13 mouse cellular contexts compared by ENCODE assay signal in genomic region chr8:122852546-122852905, GRCm38 (mm10). TPM values are rescaled to one million over a fixed set of nuclear protein-coding genes. Genes with fewer than 3 reads are reported as not detected.
DNase-seq lines count a peak whose midpoint lies in the region; ATAC-seq and TF ChIP-seq lines count a peak whose summit lies in the region.
"Had no signal": no experiment of that assay in that cellular context is flagged by ENCODE, and none has a peak within 500 bp of the region (broad histone marks: within the 10 kb centered on the region; RNA-seq: fewer than 3 reads in every experiment).

No protein-coding gene starts in this region.

- 0 out of 2 replicates have a peak, but pooled peaks cover 4% of the 10 kb centered on the region for H3K27me3 ChIP-seq in limb, embryonic 13.5 days
- peaks cover 17% of the 10 kb centered on the region for H3K27me3 ChIP-seq in limb, embryonic 10.5 days (ENCODE audit: low read depth, poor library complexity, severe bottlenecking)
- H3K27me3 ChIP-seq in myocyte (ENCODE audit: control insufficient read depth, insufficient read depth, insufficient read length), result no peaks in the 10 kb centered on the region

- H3K79me2 ChIP-seq in myocyte (ENCODE audit: control insufficient read depth, insufficient read depth), result peaks cover 55% of the 10 kb centered on the region

- ATAC-seq in limb, embryonic 13.5 days (ENCODE audit: low FRiP score, low read depth), result no peak
- ATAC-seq: CD4-positive, CD25-positive, alpha-beta regulatory T cell, adult 4 months had no signal

- H3K4me1 ChIP-seq in limb, embryonic 13.5 days, result peaks cover 20% of the 10 kb centered on the region
- peaks cover 56% of the 10 kb centered on the region for H3K4me1 ChIP-seq in limb, embryonic 10.5 days

- TF ChIP-seq POLR2A in myocyte (IDR thresholded peaks at IDR 0.05; ENCODE audit: insufficient read length, low read depth), result no peak

- H3K9ac ChIP-seq in limb, embryonic 13.5 days, result no peak overlapping the region
- H3K9ac ChIP-seq: forebrain, embryonic 13.5 days; heart, embryonic 13.5 days; hindbrain, embryonic 14.5 days had no signal

- 0 out of 2 replicates have a peak overlapping the region, but pooled peaks have one; percentile 5 for H3K4me2 ChIP-seq in limb, embryonic 13.5 days (replicated peaks)
- peak overlapping the region; percentile 99 for H3K4me2 ChIP-seq in myocyte (ENCODE audit: low read depth)
- H3K4me2 ChIP-seq: forebrain, embryonic 13.5 days; heart, embryonic 13.5 days; hindbrain, embryonic 14.5 days had no signal

- 50% methylated on average over 1 of the region's 1 CpGs for WGBS in limb, embryonic 13.5 days
- 53% methylated on average over 1 of the region's 1 CpGs for WGBS in limb, embryonic 10.5 days

- H3K27ac ChIP-seq in limb, embryonic 13.5 days, result no peak overlapping the region
- H3K27ac ChIP-seq in limb, embryonic 10.5 days, result no peak overlapping the region
- H3K27ac ChIP-seq: forebrain, embryonic 13.5 days; heart, adult 2 months; heart, embryonic 13.5 days; hindbrain, embryonic 14.5 days had no signal

- H3K36me3 ChIP-seq in limb, embryonic 13.5 days, result no peaks in the 10 kb centered on the region
- H3K36me3 ChIP-seq in limb, embryonic 10.5 days, result no peaks in the 10 kb centered on the region
- peaks cover 28% of the 10 kb centered on the region for H3K36me3 ChIP-seq in myocyte (ENCODE audit: control insufficient read depth, insufficient read depth)
- H3K36me3 ChIP-seq: forebrain, embryonic 10.5 days; heart, embryonic 10.5 days; heart, embryonic 13.5 days had no signal

- peak; percentile 94 for DNase-seq in cerebellum, adult 9-10 months
- no peak for DNase-seq in cerebellum, adult 11-12 months
- no peak for DNase-seq in limb, embryonic 10.5 days (ENCODE audit: low spot score)
- no peak for DNase-seq in right cerebral cortex, postnatal 36 days (ENCODE audit: low spot score in 2 of 2)
- DNase-seq: heart, adult 2 months had no signal

- H3K9me3 ChIP-seq in limb, embryonic 13.5 days, result no peaks in the 10 kb centered on the region
- H3K9me3 ChIP-seq in limb, embryonic 10.5 days (replicated peaks), result no peaks in the 10 kb centered on the region
- H3K9me3 ChIP-seq: forebrain, embryonic 10.5 days; forebrain, embryonic 13.5 days; heart, embryonic 10.5 days; heart, embryonic 13.5 days had no signal

- no peak overlapping the region for H3K4me3 ChIP-seq in limb, embryonic 13.5 days
- H3K4me3 ChIP-seq in limb, embryonic 10.5 days, result no peak overlapping the region
- H3K4me3 ChIP-seq in myocyte, result peak overlapping the region; percentile 95
- H3K4me3 ChIP-seq: forebrain, embryonic 10.5 days; forebrain, embryonic 13.5 days; heart, adult 2 months; heart, embryonic 10.5 days; heart, embryonic 13.5 days had no signal

- H3ac ChIP-seq in myocyte (ENCODE audit: control insufficient read depth, insufficient read length), result peak overlapping the region; percentile 6

TF ChIP-seq in myocyte, 11 proteins besides CTCF, POLR2A, EP300 and RAD21:
- TF ChIP-seq POLR2AphosphoS2 (IDR thresholded peaks at IDR 0.05; ENCODE audit: insufficient read length, low read depth) (no peak), E2F4 (IDR thresholded peaks at IDR 0.05; ENCODE audit: insufficient read depth) (no peak), SRF (IDR thresholded peaks at IDR 0.05; ENCODE audit: control insufficient read depth, insufficient read length, low read depth) (no peak), MYOG (IDR thresholded peaks at IDR 0.05; ENCODE audit: control insufficient read depth in 1 of 3, insufficient read depth in 1 of 3, insufficient read length in 2 of 3, low read depth in 2 of 3) (no peak), MYOD1 (IDR thresholded peaks at IDR 0.05; ENCODE audit: control insufficient read depth in 1 of 3, insufficient read length in 2 of 3, low read depth in 2 of 3) (no peak), REST (IDR thresholded peaks at IDR 0.05; ENCODE audit: insufficient read depth, insufficient read length) (no peak), MAX (IDR thresholded peaks at IDR 0.05; ENCODE audit: low read depth) (no peak), USF1 (IDR thresholded peaks at IDR 0.05; ENCODE audit: low read depth) (no peak), TCF12 (IDR thresholded peaks at IDR 0.05; ENCODE audit: insufficient read depth, poor library complexity, severe bottlenecking) (no peak), TCF3 (IDR thresholded peaks at IDR 0.05; ENCODE audit: insufficient read length, low read depth) (no peak), CEBPB (IDR thresholded peaks at IDR 0.05; ENCODE audit: insufficient read depth, poor library complexity, severe bottlenecking) (no peak)

RNA-seq across cellular contexts. Expression of gene Cdh15, which starts 4.8 kb away (rescaled TPM):
- 27.2 and 28.6 TPM in 2 replicates for polyA plus RNA-seq in limb, embryonic 13.5 days (2015; fragmentation: Nextera tagmentation; extraction: Ambion mirVana)
- 1.8 and 6.3 TPM in 2 replicates for polyA plus RNA-seq in limb, embryonic 10.5 days (2016; fragmentation: Nextera tagmentation; extraction: Ambion mirVana)
- polyA plus RNA-seq in myocyte (2012; fragmentation: generic; extraction: Trizol), result 401 TPM
- polyA plus RNA-seq: heart, adult 2 months had no signal

Comparison
In these comparisons a context has a peak if more than half of its experiments do, and no peak if none do; other contexts are left out.
1. RNA of gene Cdh15, which starts 4.8 kb away (polyA plus RNA-seq): 401 TPM in myocyte (single experiment); 27.2 to 28.6 TPM in limb, embryonic 13.5 days and 1.8 to 6.3 TPM in limb, embryonic 10.5 days; every median in the first group is over 10 times any median in the second.